Mouse (Mus musculus): ENCODE data around the gene Pgs1. TPM values are rescaled to one million over a fixed set of nuclear protein-coding genes. Genes with fewer than 3 reads are reported as not detected.

The Pgs1 gene
- polyA plus RNA-seq, 1 experiment from 2014 or later: 27.4 TPM

- H3K4me2 ChIP-seq: no peak overlapping the region
- H3K9ac ChIP-seq (ENCODE audit: low read depth, low read length): no peak overlapping the region
- H3K27ac ChIP-seq (ENCODE audit: low read depth, low read length): no peak overlapping the region
- no peak for ATAC-seq (replicated peaks; ENCODE audit: insufficient number of reproducible peaks, low FRiP score, low TSS enrichment)
- WGBS (ENCODE audit: insufficient replicate concordance): 77% methylated on average over 6 of the region's 6 CpGs
- H3K27me3 ChIP-seq (ENCODE audit: control insufficient read depth, insufficient read depth, low read length): peaks cover 35% of the 10 kb centered on the region
- H3K36me3 ChIP-seq (ENCODE audit: control insufficient read depth, insufficient read depth, low read length): no peaks in the 10 kb centered on the region
- H3K9me3 ChIP-seq (replicated peaks; ENCODE audit: control insufficient read depth, low read length): no peaks in the 10 kb centered on the region
- peaks cover 47% of the 10 kb centered on the region for H3K4me1 ChIP-seq (ENCODE audit: control insufficient read depth, insufficient read depth, low read length)
- no peak overlapping the region for H3K4me3 ChIP-seq (ENCODE audit: low read depth, low read length)
Observed at GRCm38 (mm10) chr11:117971100-117971499, 15.0 kb upstream of the Pgs1 start.

GRCm38 (mm10) chr11:117971646-117972242, 14.3 kb upstream of the Pgs1 start:
- Histone ChIP-seq H3K4me2 (no peak overlapping the region), H3K9me3 (replicated peaks; ENCODE audit: control insufficient read depth, low read length) (no peaks in the 10 kb centered on the region), H3K4me1 (ENCODE audit: control insufficient read depth, insufficient read depth, low read length) (peaks cover 47% of the 10 kb centered on the region), H3K36me3 (ENCODE audit: control insufficient read depth, insufficient read depth, low read length) (no peaks in the 10 kb centered on the region), H3K27me3 (ENCODE audit: control insufficient read depth, insufficient read depth, low read length) (peaks cover 30% of the 10 kb centered on the region), H3K27ac (ENCODE audit: low read depth, low read length) (no peak overlapping the region), H3K4me3 (ENCODE audit: low read depth, low read length) (no peak overlapping the region), H3K9ac (ENCODE audit: low read depth, low read length) (no peak overlapping the region)
- WGBS (ENCODE audit: insufficient replicate concordance): 43% methylated on average over 2 of the region's 2 CpGs
- ATAC-seq (replicated peaks; ENCODE audit: insufficient number of reproducible peaks, low FRiP score, low TSS enrichment): no peak

- Histone ChIP-seq H3K9me3 (replicated peaks; ENCODE audit: control insufficient read depth, low read length) (no peaks in the 10 kb centered on the region), H3K9ac (ENCODE audit: low read depth, low read length) (no peak overlapping the region), H3K27ac (ENCODE audit: low read depth, low read length) (peak overlapping the region; percentile 5; the same call in 1 of the 2 replicates), H3K27me3 (ENCODE audit: control insufficient read depth, insufficient read depth, low read length) (peaks cover 19% of the 10 kb centered on the region), H3K36me3 (ENCODE audit: control insufficient read depth, insufficient read depth, low read length) (no peaks in the 10 kb centered on the region), H3K4me3 (ENCODE audit: low read depth, low read length) (no peak overlapping the region), H3K4me2 (no peak overlapping the region), H3K4me1 (ENCODE audit: control insufficient read depth, insufficient read depth, low read length) (peaks cover 36% of the 10 kb centered on the region)
- WGBS (ENCODE audit: insufficient replicate concordance): 66% methylated on average over 11 of the region's 11 CpGs
- ATAC-seq (replicated peaks; ENCODE audit: insufficient number of reproducible peaks, low FRiP score, low TSS enrichment): no peak
Observed at GRCm38 (mm10) chr11:117972656-117973558, 13.2 kb upstream of the Pgs1 start.

DNA sequence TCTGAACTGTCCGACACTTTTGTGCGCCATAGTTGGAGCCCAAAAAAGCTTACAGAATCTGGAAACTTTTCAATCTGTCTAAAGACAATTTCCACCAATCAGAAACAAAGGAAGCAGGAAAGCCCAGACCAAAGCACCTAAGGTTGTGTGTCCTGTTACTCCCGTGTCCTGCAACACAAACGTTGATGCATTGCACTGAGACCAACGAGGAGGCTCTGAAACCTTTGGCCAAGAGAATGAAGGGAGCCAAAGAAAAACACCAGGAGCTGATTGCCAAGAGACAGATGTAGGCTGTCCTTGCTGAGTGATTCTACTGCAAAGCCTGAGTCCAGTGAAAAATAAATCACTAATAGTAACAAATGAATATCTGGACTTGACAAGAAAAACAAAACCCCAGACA, 12.5 kb upstream of the Pgs1 start:
- no peaks in the 10 kb centered on the region for H3K36me3 ChIP-seq (ENCODE audit: control insufficient read depth, insufficient read depth, low read length)
- no peak overlapping the region for H3K9ac ChIP-seq (ENCODE audit: low read depth, low read length)
- H3K27me3 ChIP-seq (ENCODE audit: control insufficient read depth, insufficient read depth, low read length): peaks cover 14% of the 10 kb centered on the region
- H3K4me3 ChIP-seq (ENCODE audit: low read depth, low read length): no peak overlapping the region
- 34% methylated on average over 5 of the region's 5 CpGs for WGBS (ENCODE audit: insufficient replicate concordance)
- no peaks in the 10 kb centered on the region for H3K9me3 ChIP-seq (replicated peaks; ENCODE audit: control insufficient read depth, low read length)
- no peak overlapping the region for H3K27ac ChIP-seq (ENCODE audit: low read depth, low read length)
- peaks cover 36% of the 10 kb centered on the region for H3K4me1 ChIP-seq (ENCODE audit: control insufficient read depth, insufficient read depth, low read length)
- no peak for ATAC-seq (replicated peaks; ENCODE audit: insufficient number of reproducible peaks, low FRiP score, low TSS enrichment)
- H3K4me2 ChIP-seq: no peak overlapping the region

DNA sequence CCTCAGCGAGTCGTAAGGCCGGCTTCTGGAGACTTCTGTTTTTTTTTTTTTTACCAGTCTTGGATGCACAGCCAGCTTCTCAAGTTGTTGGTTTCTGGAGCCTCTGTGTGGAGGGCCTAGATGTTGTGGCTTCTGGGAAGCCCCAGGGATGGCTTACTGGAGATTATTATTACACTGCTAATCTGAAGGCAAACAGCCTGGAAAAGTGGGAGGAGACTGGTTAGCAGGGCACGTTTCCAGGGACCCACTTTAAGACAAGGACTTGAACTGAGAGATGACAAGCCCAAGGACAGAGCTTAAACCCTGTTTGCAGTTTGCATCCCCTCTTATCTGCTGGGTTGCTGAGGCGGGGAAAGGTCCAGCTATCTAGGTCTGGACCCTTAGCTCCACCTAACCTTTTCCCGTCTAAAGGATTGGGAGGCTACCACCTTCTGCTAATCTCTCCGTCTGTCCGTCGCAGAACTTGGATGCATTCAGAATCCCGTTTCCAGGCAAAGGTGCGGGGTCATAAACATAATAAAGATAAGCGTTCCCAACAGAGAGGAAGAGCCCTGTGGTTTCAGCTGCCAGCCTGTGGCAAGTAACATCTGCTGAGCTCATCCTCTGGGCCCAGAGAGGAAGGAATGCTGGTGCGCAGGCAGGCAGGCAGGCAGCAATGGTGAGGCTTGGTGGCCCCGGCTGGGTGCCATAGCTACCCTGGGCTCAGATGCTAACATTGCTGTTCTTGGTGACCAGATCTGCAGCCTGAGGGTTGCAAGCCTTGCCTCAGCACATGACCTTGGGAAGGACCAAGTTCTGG, 11.6 kb upstream of the Pgs1 start:
- Histone ChIP-seq H3K9ac (ENCODE audit: low read depth, low read length) (0 out of 2 replicates have a peak overlapping the region, but pooled peaks have one; percentile 16), H3K4me1 (ENCODE audit: control insufficient read depth, insufficient read depth, low read length) (peaks cover 35% of the 10 kb centered on the region), H3K27ac (ENCODE audit: low read depth, low read length) (peak overlapping the region; percentile 59), H3K4me3 (ENCODE audit: low read depth, low read length) (no peak overlapping the region), H3K9me3 (replicated peaks; ENCODE audit: control insufficient read depth, low read length) (no peaks in the 10 kb centered on the region), H3K36me3 (ENCODE audit: control insufficient read depth, insufficient read depth, low read length) (no peaks in the 10 kb centered on the region), H3K4me2 (no peak overlapping the region), H3K27me3 (ENCODE audit: control insufficient read depth, insufficient read depth, low read length) (peaks cover 14% of the 10 kb centered on the region)
- 19% methylated on average over 14 of the region's 14 CpGs for WGBS (ENCODE audit: insufficient replicate concordance)
- no peak for ATAC-seq (replicated peaks; ENCODE audit: insufficient number of reproducible peaks, low FRiP score, low TSS enrichment)

- peaks cover 31% of the 10 kb centered on the region for H3K4me1 ChIP-seq (ENCODE audit: control insufficient read depth, insufficient read depth, low read length)
- WGBS (ENCODE audit: insufficient replicate concordance): 10% methylated on average over 18 of the region's 18 CpGs
- no peak overlapping the region for H3K4me3 ChIP-seq (ENCODE audit: low read depth, low read length)
- H3K9ac ChIP-seq (ENCODE audit: low read depth, low read length): peak overlapping the region; percentile 46; the same call in 1 of the 2 replicates
- no peaks in the 10 kb centered on the region for H3K36me3 ChIP-seq (ENCODE audit: control insufficient read depth, insufficient read depth, low read length)
- H3K27ac ChIP-seq (ENCODE audit: low read depth, low read length): peak overlapping the region; percentile 59
- no peaks in the 10 kb centered on the region for H3K9me3 ChIP-seq (replicated peaks; ENCODE audit: control insufficient read depth, low read length)
- no peak overlapping the region for H3K4me2 ChIP-seq
- no peak; the same call in 1 of the 2 replicates for ATAC-seq (replicated peaks; ENCODE audit: insufficient number of reproducible peaks, low FRiP score, low TSS enrichment)
- peaks cover 13% of the 10 kb centered on the region for H3K27me3 ChIP-seq (ENCODE audit: control insufficient read depth, insufficient read depth, low read length)
Observed at GRCm38 (mm10) chr11:117975211-117975967, 10.7 kb upstream of the Pgs1 start.

- Histone ChIP-seq H3K36me3 (ENCODE audit: control insufficient read depth, insufficient read depth, low read length) (no peaks in the 10 kb centered on the region), H3K4me2 (no peak overlapping the region), H3K9ac (ENCODE audit: low read depth, low read length) (0 out of 2 replicates have a peak overlapping the region, but pooled peaks have one; percentile 46), H3K27me3 (ENCODE audit: control insufficient read depth, insufficient read depth, low read length) (peaks cover 7% of the 10 kb centered on the region; the same call in 1 of the 2 replicates), H3K9me3 (replicated peaks; ENCODE audit: control insufficient read depth, low read length) (no peaks in the 10 kb centered on the region), H3K4me3 (ENCODE audit: low read depth, low read length) (no peak overlapping the region), H3K27ac (ENCODE audit: low read depth, low read length) (peak overlapping the region; percentile 59; the same call in 1 of the 2 replicates), H3K4me1 (ENCODE audit: control insufficient read depth, insufficient read depth, low read length) (peaks cover 30% of the 10 kb centered on the region)
- ATAC-seq (replicated peaks; ENCODE audit: insufficient number of reproducible peaks, low FRiP score, low TSS enrichment): no peak
- 22% methylated on average over 8 of the region's 8 CpGs for WGBS (ENCODE audit: insufficient replicate concordance)
Observed at GRCm38 (mm10) chr11:117976081-117976582, 10.0 kb upstream of the Pgs1 start.

Measured in heart, embryonic 11.5 days (tissue).